Mouse (Mus musculus): ENCODE measurements at regions not wholly inside any gene's neighbourhood (a gene's known extent, or its start where the extent isn't known, plus 50 kb on each side); places are given as distances from the start of the nearest gene placed in this dataset.
"Not testable (repeated sequence)": the region's sequence is repeated elsewhere in the genome, so short reads cannot be mapped to it uniquely, and the experiment has no call there.

DNA sequence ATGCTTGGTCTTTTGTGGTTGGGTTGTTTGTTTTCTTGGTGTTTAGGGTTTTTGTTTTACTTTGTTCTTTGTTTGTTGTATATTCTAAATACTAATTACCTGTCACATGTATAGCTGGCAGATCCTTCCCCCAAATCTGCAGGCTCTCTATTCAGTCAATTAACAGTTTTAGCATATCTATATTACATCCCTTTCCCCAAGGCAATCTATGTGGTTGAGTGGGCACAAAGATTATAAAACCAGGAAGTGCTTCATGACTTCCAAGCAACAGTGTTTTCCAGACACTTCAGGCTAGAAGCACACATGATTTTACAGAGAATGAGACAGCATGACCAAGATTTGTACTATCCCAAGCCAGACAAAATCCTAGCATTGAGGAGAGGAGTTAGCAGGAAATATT is 544.4 kb upstream of the Pou3f4 start:
- no peak for DNase-seq

DNA sequence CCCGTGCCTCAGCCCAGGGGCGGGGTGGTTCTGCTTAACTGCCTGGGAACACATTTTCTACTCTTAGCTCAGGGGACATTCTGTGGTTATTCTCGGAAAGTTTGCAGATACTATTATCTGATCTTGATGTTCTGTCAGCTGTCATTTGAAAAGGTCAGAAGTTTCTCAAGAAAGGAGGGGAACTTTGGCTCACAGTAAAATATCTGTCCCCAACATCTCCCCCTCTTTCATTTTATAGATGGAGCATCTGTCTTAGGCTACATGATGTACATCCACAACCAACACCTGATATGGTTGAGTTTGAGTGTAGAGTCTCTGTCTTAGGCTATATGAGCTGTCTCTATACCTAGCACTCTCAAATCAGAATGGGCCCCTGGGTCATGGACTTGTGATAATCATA is 539.8 kb upstream of the Pou3f4 start:
- not testable (repeated sequence) for DNase-seq

DNA sequence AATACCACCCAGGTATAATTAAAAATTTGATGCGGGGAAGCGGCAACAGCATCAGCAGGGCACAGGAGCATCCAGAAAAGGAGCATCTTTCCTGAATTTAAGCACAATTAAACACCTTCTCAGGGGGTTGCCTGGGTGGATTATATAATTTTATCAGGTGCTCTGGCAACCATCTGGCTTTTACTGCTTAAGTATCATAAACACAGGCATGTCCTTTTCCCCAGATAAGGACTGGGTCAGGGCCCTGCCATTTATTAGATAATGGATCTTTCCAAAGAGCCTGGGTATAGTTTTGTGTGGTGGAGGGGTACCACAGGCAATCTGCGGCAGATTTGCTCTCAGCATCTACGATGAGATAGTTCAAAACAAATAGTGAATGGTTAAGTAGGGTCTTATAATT is 538.7 kb upstream of the Pou3f4 start:
- no peak for DNase-seq

DNA sequence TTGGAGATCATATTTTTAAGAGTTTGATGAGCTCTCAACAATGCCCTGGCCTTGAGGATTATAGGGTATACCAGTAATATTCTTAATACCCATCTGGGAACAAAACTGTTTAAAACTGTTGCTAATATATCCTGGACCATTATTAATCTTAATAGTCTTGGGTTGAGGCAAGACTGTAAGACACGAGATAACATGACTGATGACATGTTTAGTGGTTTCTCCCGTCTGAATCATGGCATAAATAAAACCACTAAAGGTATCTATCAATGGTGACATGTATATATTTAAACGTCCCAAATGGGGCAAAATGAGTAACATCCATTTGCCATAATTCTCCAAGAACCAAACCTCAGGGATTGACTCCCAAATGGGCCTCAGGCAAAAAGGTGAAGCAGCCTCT is 538.2 kb upstream of the Pou3f4 start:
- no peak for DNase-seq

DNA sequence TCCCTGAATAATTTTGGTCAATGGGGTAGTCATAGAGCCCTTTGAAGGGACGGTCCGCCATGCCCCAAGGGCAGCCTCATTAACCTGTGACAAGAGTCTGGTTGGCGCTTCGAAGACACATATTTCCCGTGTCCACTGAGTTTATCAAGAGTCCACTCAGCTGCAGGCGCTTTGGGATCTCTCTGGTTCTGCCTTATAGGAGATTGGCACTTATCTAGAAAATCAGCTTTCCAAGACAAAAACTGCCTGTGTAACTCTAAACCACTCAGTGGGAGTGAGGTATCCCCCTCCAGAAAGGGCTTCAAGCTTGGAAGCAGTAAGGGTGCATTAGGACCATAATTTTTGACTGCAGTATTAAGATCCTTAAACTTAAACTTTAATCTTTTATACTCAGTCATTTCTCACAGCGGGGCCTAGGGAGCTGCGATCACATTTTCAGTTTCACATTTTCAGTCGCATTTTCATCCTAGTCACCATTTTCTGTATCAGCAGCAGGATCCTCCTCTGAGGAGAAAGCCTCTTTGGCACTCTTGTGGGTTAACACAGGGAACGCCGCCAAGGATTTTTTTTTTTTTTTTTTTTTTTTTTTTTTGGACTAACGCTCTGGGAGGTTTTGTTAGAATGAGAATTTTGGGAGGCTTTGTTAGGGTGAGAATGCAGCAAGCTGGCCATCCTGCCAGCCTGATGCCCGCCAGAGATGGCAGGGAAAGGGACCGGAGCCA is 534.4 kb upstream of the Pou3f4 start:
- DNase-seq = no peak

DNA sequence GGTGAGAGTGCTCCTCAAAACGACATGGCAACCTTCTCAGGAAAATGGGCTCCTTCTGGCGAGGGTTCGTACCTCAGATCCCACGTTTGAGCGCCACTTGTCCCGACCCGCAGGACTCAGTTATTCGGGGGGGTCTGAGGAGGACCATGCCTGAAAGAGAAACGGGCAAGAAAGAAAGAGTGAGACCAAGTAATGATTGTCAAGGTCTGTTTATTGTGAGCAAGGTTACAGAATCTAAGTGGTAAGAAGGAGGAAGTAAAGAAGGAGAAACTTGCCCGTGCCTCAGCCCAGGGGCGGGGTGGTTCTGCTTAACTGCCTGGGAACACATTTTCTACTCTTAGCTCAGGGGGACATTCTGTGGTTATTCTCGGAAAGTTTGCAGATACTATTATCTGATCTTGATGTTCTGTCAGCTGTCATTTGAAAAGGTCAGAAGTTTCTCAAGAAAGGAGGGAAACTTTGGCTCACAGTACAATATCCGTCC is 532.6 kb upstream of the Pou3f4 start:
- DNase-seq = not testable (repeated sequence)

DNA sequence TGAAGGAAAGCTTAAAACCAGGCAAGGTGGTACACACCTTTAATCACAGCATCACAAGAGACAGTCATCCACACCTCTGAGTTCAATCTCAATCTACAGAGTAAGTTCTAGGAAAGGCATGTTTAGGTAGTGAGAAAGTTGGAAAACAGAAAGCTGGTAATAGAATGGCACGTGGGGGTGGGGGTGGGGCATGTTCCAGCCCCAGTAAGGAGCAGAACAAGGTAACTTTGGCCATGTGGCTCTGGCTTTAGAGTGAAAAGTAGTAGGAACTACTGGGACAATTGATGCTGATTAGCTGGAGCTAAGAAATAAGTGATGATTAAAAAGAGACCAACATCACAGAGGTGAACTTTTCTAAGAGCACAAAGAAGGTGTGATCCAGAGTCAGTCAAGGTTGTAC is 532.2 kb upstream of the Pou3f4 start:
- no peak for DNase-seq

DNA sequence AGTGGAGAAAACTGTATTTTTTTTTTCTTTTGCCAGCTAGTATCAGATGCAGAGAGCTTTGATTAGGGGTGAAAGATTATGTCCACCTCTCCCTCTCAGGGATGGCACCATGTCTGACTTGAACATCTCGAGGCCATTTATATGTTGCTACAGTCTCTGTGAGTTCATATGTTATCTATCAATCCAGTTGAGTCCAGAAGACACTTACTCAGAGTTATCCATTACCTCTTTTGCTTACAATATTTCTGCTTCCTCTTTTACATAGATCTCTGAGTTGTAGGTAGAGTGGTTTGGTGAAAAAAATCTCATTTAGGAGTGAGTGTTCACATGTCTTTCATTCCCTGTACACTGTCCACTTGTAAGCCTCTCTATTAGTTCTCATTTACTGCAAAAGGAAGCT is 524.7 kb upstream of the Pou3f4 start:
- DNase-seq = no peak

DNA sequence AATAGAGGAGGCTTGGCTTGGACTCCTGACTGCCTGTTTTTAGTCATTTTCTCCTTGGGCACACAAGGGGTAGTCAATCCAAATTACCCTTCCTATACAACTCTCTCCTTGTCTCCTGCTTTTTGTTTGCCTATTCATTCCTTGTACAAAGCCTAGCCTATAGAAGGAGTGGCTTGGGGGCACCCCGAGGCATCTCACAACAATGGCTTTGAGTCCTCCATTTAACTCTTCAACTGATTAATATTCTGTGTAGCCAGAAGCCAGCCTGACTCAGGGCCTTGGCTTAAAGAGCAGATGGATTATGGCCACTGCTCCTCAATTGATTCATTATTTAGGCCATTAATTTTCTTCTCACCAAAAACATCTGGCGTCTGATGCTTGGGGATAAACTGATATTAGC is 506.4 kb upstream of the Pou3f4 start:
- DNase-seq = peak; percentile 0

DNA sequence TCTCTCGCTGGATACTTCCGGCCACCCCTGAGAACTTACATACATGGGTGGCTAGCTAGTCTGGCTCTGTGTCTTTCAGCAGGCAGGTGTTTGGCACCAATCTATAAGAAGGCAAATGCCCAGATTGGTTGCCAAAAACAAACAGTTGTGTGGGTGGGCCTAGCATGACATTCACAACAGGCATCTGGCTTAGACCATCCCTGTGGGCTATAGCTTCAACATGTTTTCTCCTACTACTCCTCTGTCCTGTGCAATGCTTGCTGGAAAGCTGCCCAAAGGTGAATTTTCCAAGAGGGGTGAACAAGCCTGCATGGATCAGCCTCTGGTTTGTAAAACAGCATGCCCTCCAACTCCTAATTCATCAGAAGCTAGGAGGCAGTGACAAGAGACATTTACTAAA is 505.3 kb upstream of the Pou3f4 start:
- DNase-seq = no peak

DNA sequence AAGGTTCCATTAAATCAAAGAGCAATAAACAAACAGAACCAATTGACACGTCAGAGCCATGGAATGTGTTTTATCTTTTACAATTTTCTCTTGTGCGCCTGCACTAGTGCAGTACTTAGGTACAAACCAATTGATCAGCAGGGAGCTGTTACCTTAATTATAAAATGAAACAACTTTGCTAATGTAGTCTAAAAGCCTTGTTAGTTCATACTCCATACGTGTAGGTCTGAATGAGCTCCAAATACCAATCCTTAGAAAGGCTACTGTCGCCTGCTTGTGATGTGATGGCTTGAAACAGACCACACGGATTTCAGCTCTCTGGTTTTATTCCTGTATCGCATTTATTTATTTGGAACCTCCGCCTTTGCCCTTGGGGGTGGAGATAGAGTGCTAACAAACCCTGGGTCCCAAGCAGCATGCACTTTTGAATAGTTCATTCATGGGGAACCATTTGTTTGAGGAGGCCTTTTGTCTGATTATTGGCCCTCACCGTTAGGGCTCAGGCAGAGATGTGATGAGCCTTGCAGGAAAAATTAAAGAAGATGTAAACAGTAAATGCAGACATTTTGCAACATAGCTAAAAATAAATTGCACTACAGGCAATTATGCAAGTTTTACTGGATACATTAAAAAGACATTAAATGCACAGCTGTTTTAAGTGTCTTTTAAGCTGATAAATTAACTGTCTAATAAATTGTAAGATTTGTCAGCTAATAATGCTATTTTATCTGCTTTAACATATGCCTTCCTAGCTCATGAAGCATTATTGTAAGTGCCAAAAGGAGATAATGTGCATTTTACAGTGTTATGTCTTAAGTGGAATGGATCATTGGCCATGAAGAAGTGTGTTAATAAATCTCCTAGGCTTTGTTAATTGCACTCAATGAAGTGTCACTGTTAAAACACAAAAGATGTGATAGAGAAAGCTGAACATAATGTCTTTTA is 496.0 kb upstream of the Pou3f4 start:
- DNase-seq = no peak

DNA sequence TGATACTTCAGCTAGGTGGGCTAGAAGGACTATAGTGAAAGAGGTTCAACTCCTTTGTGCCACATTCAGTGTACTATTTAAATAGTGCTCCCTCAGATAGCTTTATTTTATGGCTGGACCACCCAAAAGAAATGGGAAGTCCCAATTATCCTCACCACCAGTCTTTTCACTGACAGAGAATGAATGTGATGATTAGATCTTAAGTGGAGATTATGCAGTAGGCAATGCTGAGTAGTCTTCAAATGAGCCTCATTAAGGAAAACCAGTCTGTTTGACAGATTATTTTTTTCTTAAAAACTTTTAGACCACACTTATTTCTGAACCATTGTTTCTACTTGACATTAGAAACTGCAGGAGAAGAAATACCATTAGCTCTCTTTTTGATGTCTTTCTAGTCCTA is 493.8 kb upstream of the Pou3f4 start:
- DNase-seq = no peak

DNA sequence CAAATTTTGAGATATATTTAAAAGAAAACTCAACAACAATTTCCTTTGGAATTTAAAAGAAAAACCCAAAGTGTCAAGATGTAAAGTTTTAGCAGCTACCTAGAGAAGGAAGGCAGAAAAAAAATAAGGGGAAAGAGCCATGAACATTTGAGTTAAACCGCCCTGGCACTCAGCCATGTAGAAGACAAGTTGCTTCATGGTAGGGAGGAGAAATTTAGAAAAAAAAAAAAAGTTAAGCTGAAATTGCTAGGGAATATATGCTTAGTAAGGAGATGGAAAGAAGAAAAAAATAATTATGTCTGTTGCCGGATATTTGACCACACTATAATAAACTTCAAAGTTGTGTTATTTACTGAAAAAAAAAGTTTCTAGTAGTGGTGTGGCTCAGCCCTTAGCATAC is 479.8 kb upstream of the Pou3f4 start:
- no peak for DNase-seq

DNA sequence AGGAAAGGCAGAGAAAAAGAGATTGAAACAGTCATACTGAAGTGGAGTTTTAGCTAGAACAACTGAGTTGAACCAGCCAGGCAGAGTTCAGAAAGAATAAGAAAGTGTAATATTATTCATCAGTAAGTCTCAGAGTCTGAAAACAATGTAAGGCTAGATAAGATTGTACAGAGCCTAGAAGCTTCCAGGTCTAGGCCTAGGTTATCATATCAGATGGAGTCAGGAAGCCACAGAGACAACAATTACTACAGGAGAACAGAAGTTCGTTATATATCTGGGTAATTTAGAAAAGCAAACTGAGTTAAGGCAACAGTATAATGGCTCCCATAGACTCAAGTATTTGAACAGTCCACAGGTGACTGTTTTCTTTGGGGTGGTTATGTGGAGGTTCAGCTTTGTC is 479.1 kb upstream of the Pou3f4 start:
- no peak for DNase-seq

Measured in retina, postnatal 1 day (tissue).